Mouse (Mus musculus) intestine, embryonic 15.5 days (tissue): ENCODE data around the gene Mrps6. TPM values are rescaled to one million over a fixed set of nuclear protein-coding genes. Genes with fewer than 3 reads are reported as not detected.

Experiments used
- ATAC-seq: fragments of 200-750 bp; cut with Nextera tagmentation; 2 replicates; pipeline ENCODE4 v1.8.0; 2017; ENCODE audit warnings: moderate TSS enrichment, moderate library complexity
- H3K27ac ChIP-seq: fragments of 300-500 bp; sonication (generic); 2 replicates; pipeline ENCODE4 v1.5.1; 2015; ENCODE audit warnings: mild to moderate bottlenecking, inconsistent platforms
- H3K27me3 ChIP-seq: fragments of 300-500 bp; sonication (generic); replicated peaks from 2 replicates; pipeline ENCODE4 v1.6.1; 2015; ENCODE audit warnings: inconsistent platforms
- H3K36me3 ChIP-seq: fragments of 300-500 bp; sonication (generic); 2 replicates; pipeline ENCODE4 v1.6.1; 2015; ENCODE audit warnings: inconsistent platforms
- H3K4me1 ChIP-seq: fragments of 300-500 bp; sonication (generic); replicated peaks from 2 replicates; pipeline ENCODE4 v1.6.1; 2015; ENCODE audit warnings: inconsistent platforms
- H3K4me2 ChIP-seq: fragments of 300-500 bp; sonication (generic); replicated peaks from 2 replicates; pipeline ENCODE4 v1.6.1; 2015; ENCODE audit warnings: mild to moderate bottlenecking, inconsistent platforms
- H3K4me3 ChIP-seq: fragments of 300-500 bp; sonication (generic); replicated peaks from 2 replicates; pipeline ENCODE4 v1.5.1; 2015; ENCODE audit warnings: inconsistent platforms
- H3K9ac ChIP-seq: fragments of 300-500 bp; sonication (generic); 2 replicates; pipeline ENCODE4 v1.6.1; 2015; ENCODE audit warnings: inconsistent platforms
- H3K9me3 ChIP-seq: fragments of 300-500 bp; sonication (generic); 2 replicates; pipeline ENCODE4 v1.6.1; 2016; ENCODE audit warnings: inconsistent platforms
- WGBS: fragments of 180-500 bp; shearing (Covaris S2); methylation state at CpG from one replicate; pipeline ENCODE4 v1.1.7; 2015; 5-methylcytosine and 5-hydroxymethylcytosine counted together
- polyA plus RNA-seq: library from polyadenylated mRNA; unstranded; fragments of >200 nt; fragmentation: Nextera tagmentation; extraction: Ambion mirVana; gene quantifications from 2 replicates; pipeline ENCODE4 v1.2.1, GENCODE M21; 2015

Gene Mrps6
- polyA plus RNA-seq, 1 experiment from 2014 or later, result 105 TPM

GRCm38 (mm10) chr16:92159114-92159513 lies 101.0 kb downstream of the Mrps6 start:
- Histone ChIP-seq H3K27me3 (no peaks in the 10 kb centered on the region), H3K27ac (0 out of 2 replicates have a peak overlapping the region, but pooled peaks have one; percentile 13), H3K9ac (peak overlapping the region; percentile 43; the same call in 1 of the 2 replicates), H3K4me3 (peak overlapping the region; percentile 41), H3K36me3 (no peaks in the 10 kb centered on the region), H3K9me3 (no peaks in the 10 kb centered on the region), H3K4me1 (peaks cover 11% of the 10 kb centered on the region; the same call in 1 of the 2 replicates), H3K4me2 (peak overlapping the region; percentile 81)
- ATAC-seq, result peak; percentile 50
- 16% methylated on average over 6 of the region's 6 CpGs for WGBS

Other genes starting within 250 kb of the Mrps6 start
- not detected in 2 replicates for gene Gm49711, start within 50 bp of the Mrps6 start, polyA plus RNA-seq
- 4.4 and 4.6 TPM in 2 replicates for gene Slc5a3, start 52 bp downstream of the Mrps6 start, polyA plus RNA-seq
- 0.37 TPM in 1 of 2 replicates, not detected in the other for gene Kcne2, start 234.1 kb downstream of the Mrps6 start, polyA plus RNA-seq
- gene Smim11, start 243.0 kb downstream of the Mrps6 start, polyA plus RNA-seq, result 110 and 128 TPM in 2 replicates